Mouse (Mus musculus): ENCODE measurements at regions not wholly inside any gene's neighbourhood (a gene's known extent, or its start where the extent isn't known, plus 50 kb on each side); places are given as distances from the start of the nearest gene placed in this dataset.

DNA sequence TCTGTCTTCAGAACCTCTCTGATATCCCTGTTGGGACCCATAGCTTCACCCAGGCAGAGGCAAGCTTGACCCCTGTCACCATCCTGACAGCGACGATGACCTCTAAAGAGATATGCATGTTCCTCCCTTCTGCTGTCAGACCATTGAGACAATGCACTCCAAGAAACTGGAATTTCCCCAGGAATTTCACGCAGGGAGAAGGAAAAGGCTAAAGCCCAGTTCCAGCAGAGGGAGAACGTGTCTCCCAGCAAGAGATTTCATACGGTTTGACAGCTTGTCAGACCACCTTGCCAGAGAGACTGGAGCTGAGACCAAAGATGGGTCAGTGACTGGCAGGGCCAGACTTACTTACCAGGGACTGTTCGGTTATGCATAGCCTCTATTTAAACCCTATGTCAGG lies 167.9 kb downstream of the Rplp1 start:
- DNase-seq (ENCODE audit: low spot score) (no peak), ATAC-seq (ENCODE audit: low FRiP score, low TSS enrichment) (no peak)
- Histone ChIP-seq H3K9me3 (ENCODE audit: control insufficient read depth, low read length) (no peaks in the 10 kb centered on the region), H3K36me3 (ENCODE audit: control insufficient read depth, insufficient read depth, low read length) (no peaks in the 10 kb centered on the region), H3K27ac (replicated peaks) (no peak overlapping the region), H3K9ac (ENCODE audit: low read length) (no peak overlapping the region), H3K4me2 (replicated peaks; ENCODE audit: low read depth) (no peak overlapping the region), H3K27me3 (ENCODE audit: control insufficient read depth, insufficient read depth, low read length) (no peaks in the 10 kb centered on the region), H3K4me3 (ENCODE audit: low read depth, low read length) (no peak overlapping the region), H3K4me1 (replicated peaks; ENCODE audit: control insufficient read depth, insufficient read depth) (peaks cover 2% of the 10 kb centered on the region; the same call in 1 of the 2 replicates)
- 68% methylated on average over 6 of the region's 6 CpGs for WGBS
- TF ChIP-seq EP300 (optimal IDR thresholded peaks at IDR 0.05) (no peak), CTCF (IDR thresholded peaks at IDR 0.05; ENCODE audit: low read depth) (no peak)

DNA sequence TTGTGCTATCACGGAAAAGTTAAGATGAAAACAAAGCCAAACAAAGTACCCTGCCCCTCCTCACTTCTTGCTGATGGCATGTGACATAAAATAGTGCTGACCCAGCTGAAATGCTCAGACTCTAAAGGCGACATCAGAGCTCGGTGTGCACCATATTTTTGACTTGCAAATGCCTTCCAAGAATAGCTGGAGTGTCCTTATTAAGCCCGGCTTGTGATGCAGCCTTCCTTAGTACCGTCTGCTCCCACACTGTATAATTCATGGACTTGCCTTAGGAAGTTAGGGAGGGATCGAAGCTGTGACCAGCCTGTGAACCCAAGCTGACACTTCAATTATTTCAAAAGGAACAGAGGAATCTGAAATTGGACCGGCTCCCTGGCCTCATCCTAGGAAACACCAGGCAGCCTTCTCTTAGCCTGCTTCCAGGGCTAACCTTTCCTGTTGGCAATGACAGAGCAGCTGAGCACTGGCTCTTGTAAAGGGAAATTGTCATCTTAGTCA lies 169.0 kb downstream of the Rplp1 start:
- DNase-seq (ENCODE audit: low spot score): no peak

DNA sequence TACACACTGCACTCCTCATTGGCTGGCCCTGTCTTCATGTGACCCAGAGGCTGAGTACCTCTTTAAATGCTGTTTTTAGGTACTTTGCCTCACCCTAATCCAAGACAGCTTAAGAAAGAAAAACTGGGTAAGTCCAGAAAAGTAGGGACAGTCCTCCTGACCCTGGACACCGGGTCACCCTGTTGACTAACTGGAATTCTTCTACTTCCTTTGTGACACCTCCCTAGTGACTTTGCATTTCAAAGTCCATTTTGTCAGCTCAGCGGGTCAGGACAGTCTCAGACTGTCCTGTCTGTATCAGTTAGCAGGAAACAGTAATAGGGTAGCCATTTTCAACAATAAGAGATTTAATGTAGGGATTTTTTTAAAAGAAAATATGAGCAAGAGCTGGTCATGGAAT lies 180.8 kb downstream of the Rplp1 start:
- Histone ChIP-seq H3K4me2 (replicated peaks; ENCODE audit: low read depth) (no peak overlapping the region), H3K27me3 (ENCODE audit: control insufficient read depth, insufficient read depth, low read length) (no peaks in the 10 kb centered on the region), H3K9me3 (ENCODE audit: control insufficient read depth, low read length) (no peaks in the 10 kb centered on the region), H3K27ac (replicated peaks) (no peak overlapping the region), H3K36me3 (ENCODE audit: control insufficient read depth, insufficient read depth, low read length) (no peaks in the 10 kb centered on the region), H3K4me3 (ENCODE audit: low read depth, low read length) (no peak overlapping the region), H3K9ac (ENCODE audit: low read length) (no peak overlapping the region), H3K4me1 (replicated peaks; ENCODE audit: control insufficient read depth, insufficient read depth) (no peaks in the 10 kb centered on the region)
- TF ChIP-seq EP300 (optimal IDR thresholded peaks at IDR 0.05): no peak
- no peak for TF ChIP-seq CTCF (IDR thresholded peaks at IDR 0.05; ENCODE audit: low read depth)
- WGBS: 56% methylated on average over 2 of the region's 2 CpGs
- DNase-seq (ENCODE audit: low spot score) (no peak), ATAC-seq (ENCODE audit: low FRiP score, low TSS enrichment) (peak; percentile 57; the same call in 1 of the 2 replicates)

More for the DNA sequence above, 169.0 kb downstream of the Rplp1 start:
- Histone ChIP-seq H3K36me3 (ENCODE audit: control insufficient read depth, insufficient read depth, low read length) (no peaks in the 10 kb centered on the region), H3K4me2 (replicated peaks; ENCODE audit: low read depth) (no peak overlapping the region), H3K27ac (replicated peaks) (no peak overlapping the region), H3K4me3 (ENCODE audit: low read depth, low read length) (no peak overlapping the region), H3K9me3 (ENCODE audit: control insufficient read depth, low read length) (no peaks in the 10 kb centered on the region), H3K27me3 (ENCODE audit: control insufficient read depth, insufficient read depth, low read length) (no peaks in the 10 kb centered on the region), H3K4me1 (replicated peaks; ENCODE audit: control insufficient read depth, insufficient read depth) (peaks cover 2% of the 10 kb centered on the region; the same call in 1 of the 2 replicates), H3K9ac (ENCODE audit: low read length) (no peak overlapping the region)
- ATAC-seq (ENCODE audit: low FRiP score, low TSS enrichment): no peak
- TF ChIP-seq EP300 (optimal IDR thresholded peaks at IDR 0.05) (no peak), CTCF (IDR thresholded peaks at IDR 0.05; ENCODE audit: low read depth) (no peak)
- WGBS: 41% methylated on average over 7 of the region's 7 CpGs

DNA sequence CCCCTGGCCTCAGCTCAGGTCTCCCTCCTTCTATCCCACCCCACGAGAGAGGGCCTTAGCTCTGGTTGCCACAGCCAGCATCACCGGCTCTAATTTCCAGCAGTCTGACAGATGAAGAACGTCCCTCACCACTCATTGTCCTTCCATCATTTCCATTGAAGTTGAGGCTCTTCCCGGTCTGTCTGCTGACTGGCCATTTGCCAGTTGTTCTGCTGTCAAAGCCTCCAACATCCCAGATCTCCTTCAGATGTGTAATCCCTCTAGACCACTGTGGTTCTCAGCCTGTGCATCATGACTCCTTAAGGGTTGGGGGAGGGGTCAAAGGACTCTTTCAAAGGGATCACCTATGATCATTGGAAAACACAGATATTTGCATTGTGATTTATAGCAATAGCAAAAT lies 181.6 kb downstream of the Rplp1 start:
- DNase-seq (ENCODE audit: low spot score) (no peak), ATAC-seq (ENCODE audit: low FRiP score, low TSS enrichment) (no peak)
- Histone ChIP-seq H3K27ac (replicated peaks) (no peak overlapping the region), H3K9ac (ENCODE audit: low read length) (no peak overlapping the region), H3K27me3 (ENCODE audit: control insufficient read depth, insufficient read depth, low read length) (no peaks in the 10 kb centered on the region), H3K9me3 (ENCODE audit: control insufficient read depth, low read length) (no peaks in the 10 kb centered on the region), H3K4me3 (ENCODE audit: low read depth, low read length) (no peak overlapping the region), H3K36me3 (ENCODE audit: control insufficient read depth, insufficient read depth, low read length) (no peaks in the 10 kb centered on the region), H3K4me2 (replicated peaks; ENCODE audit: low read depth) (no peak overlapping the region), H3K4me1 (replicated peaks; ENCODE audit: control insufficient read depth, insufficient read depth) (peaks cover 5% of the 10 kb centered on the region; the same call in 1 of the 2 replicates)
- TF ChIP-seq CTCF (IDR thresholded peaks at IDR 0.05; ENCODE audit: low read depth) (no peak), EP300 (optimal IDR thresholded peaks at IDR 0.05) (no peak)
- 65% methylated on average over 4 of the region's 4 CpGs for WGBS

DNA sequence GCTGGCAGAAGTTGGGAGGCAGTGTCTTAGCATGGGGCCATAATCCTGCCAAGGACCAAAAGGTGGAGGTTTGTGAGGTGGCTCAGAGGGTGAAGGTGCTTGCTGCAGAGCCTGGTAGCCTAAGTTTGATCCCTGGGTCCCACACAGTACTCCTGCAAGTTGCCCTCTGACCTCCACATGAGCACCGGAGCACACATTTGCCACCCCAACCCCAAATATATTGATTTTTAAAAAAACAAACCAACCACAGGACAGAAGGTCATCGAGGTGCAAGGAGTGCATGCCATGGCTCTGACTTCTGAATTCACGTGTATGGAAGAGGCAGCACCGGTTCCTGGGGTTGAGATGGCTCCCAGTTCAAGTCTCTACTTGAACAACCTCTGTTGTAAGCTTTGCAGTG lies 186.2 kb downstream of the Rplp1 start:
- WGBS: 50% methylated on average over 4 of the region's 4 CpGs
- ATAC-seq (ENCODE audit: low FRiP score, low TSS enrichment) (no peak), DNase-seq (ENCODE audit: low spot score) (no peak)
- Histone ChIP-seq H3K27me3 (ENCODE audit: control insufficient read depth, insufficient read depth, low read length) (no peaks in the 10 kb centered on the region), H3K36me3 (ENCODE audit: control insufficient read depth, insufficient read depth, low read length) (no peaks in the 10 kb centered on the region), H3K9me3 (ENCODE audit: control insufficient read depth, low read length) (no peaks in the 10 kb centered on the region), H3K4me3 (ENCODE audit: low read depth, low read length) (no peak overlapping the region), H3K9ac (ENCODE audit: low read length) (no peak overlapping the region), H3K4me1 (replicated peaks; ENCODE audit: control insufficient read depth, insufficient read depth) (peaks cover 5% of the 10 kb centered on the region; the same call in 1 of the 2 replicates), H3K27ac (replicated peaks) (no peak overlapping the region), H3K4me2 (replicated peaks; ENCODE audit: low read depth) (no peak overlapping the region)
- TF ChIP-seq EP300 (optimal IDR thresholded peaks at IDR 0.05) (no peak), CTCF (IDR thresholded peaks at IDR 0.05; ENCODE audit: low read depth) (no peak)

DNA sequence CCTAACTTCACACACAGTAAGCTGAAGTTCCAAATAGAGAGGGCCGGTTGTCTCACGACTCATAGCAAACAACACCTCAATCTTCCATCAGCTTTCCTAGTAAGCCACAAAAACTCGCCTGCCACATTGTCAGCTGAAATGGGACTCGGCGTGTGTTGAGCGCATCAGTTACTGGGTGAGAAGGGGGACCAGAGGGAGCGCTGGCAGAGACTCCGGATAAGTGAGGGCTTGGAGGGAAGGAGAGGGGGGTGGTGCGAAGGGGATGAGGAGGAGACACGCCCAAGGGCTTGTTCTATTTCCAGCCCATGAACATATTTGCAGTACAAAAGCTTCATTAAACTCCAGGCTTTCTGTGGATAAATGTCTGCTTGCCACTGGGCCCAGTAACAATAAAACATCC lies 186.7 kb downstream of the Rplp1 start:
- TF ChIP-seq CTCF (IDR thresholded peaks at IDR 0.05; ENCODE audit: low read depth): no peak
- TF ChIP-seq EP300 (optimal IDR thresholded peaks at IDR 0.05): no peak
- WGBS: 52% methylated on average over 10 of the region's 10 CpGs
- no peak overlapping the region for H3K27ac ChIP-seq (replicated peaks)
- H3K4me2 ChIP-seq (replicated peaks; ENCODE audit: low read depth): no peak overlapping the region
- H3K36me3 ChIP-seq (ENCODE audit: control insufficient read depth, insufficient read depth, low read length): no peaks in the 10 kb centered on the region
- H3K4me3 ChIP-seq (ENCODE audit: low read depth, low read length): no peak overlapping the region
- no peak for DNase-seq (ENCODE audit: low spot score)
- no peaks in the 10 kb centered on the region for H3K9me3 ChIP-seq (ENCODE audit: control insufficient read depth, low read length)
- no peaks in the 10 kb centered on the region for H3K27me3 ChIP-seq (ENCODE audit: control insufficient read depth, insufficient read depth, low read length)
- no peak overlapping the region for H3K9ac ChIP-seq (ENCODE audit: low read length)
- ATAC-seq (ENCODE audit: low FRiP score, low TSS enrichment): no peak
- peaks cover 5% of the 10 kb centered on the region; the same call in 1 of the 2 replicates for H3K4me1 ChIP-seq (replicated peaks; ENCODE audit: control insufficient read depth, insufficient read depth)

Measured in stomach, postnatal 0 days (tissue).